Mouse (Mus musculus) left cerebral cortex, postnatal 10 days (tissue): ENCODE measurements around the gene Lrmda. TPM values are rescaled to one million over a fixed set of nuclear protein-coding genes. Genes with fewer than 3 reads are reported as not detected.
A peak's percentile ranks its signal among the peaks of the same experiment; 100 is the strongest.
"Not testable (repeated sequence)": the region's sequence is repeated elsewhere in the genome, so short reads cannot be mapped to it uniquely, and the experiment has no call there.

ENCODE experiments used
- DNase-seq, 2 experiments: peaks; one replicate each; pipeline ENCODE4 v3.0.0; 2021 to 2022; ENCODE audit warnings: low spot score in 2 of 2, mixed read lengths in 1 of 2; ENCODE audit errors: extremely low spot score in 1 of 2
- intact Hi-C: fragments of 180-260 bp; cut with DNase I; formaldehyde crosslinking; loops from one replicate; pipeline ENCODE4 v1.15.1; 2025
- total RNA-seq, 2 experiments: library from RNA; stranded (reverse); gene quantifications; 2 replicates each; pipeline ENCODE4 v1.2.3; 2021

The Lrmda gene
- total RNA-seq, 2 experiments from 2014 or later: 1.1 TPM; not detected in 1

- intact Hi-C loops: no loop called here
- DNase-seq: no peak
Observed at GRCm38 (mm10) chr14:22745263-22745881, 725.9 kb downstream of the Lrmda start.

GRCm38 (mm10) chr14:22745882-22746480 lies 726.5 kb downstream of the Lrmda start:
- DNase-seq: peak in 1 of 2 experiments; percentile 18
- intact Hi-C loops: no loop called here

DNA sequence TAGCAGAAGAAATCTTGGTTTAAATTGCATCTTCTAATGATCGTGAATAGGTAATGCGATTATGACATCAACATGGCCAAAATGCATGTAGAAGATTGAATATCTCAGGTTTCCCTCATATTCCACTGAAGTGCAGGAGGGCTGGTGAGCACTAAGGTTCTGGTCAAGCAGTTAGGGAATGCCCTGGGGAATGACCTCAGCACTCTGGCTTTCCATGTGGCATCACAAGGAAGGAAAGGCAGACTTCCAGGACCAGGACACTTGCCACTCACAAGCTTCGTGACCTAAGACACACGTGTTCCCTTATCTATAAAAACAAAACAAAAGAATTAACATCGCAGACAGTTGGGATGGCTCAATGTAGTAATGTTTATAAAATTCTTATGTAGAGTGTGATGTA lies 728.3 kb downstream of the Lrmda start:
- DNase-seq: no peak
- intact Hi-C loops: no loop called here

DNA sequence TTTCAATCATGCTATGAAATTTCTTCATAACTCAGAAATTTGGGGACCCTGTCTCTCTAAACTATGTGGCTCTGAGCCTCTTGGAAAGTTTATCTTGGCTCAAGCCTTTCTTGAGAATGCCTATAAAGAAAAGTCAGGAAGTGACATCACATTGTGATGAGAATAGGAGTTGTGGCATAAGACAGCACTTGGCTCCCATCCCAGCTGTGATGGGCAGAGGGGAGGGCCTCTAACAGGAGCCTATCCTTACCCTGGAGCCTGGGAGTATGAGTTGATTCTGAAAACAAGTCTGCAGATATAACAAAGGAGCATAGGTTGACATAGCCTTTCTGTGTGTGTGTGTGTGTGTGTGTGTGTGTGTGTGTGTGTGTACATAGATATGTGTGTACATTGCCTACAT lies 730.9 kb downstream of the Lrmda start:
- intact Hi-C loops: no loop called here

GRCm38 (mm10) chr14:22751290-22751689 lies 731.8 kb downstream of the Lrmda start:
- intact Hi-C loops: no loop called here
- DNase-seq: no peak

More for the DNA sequence above, 730.9 kb downstream of the Lrmda start:
- peak in 1 of 2 experiments; percentile 25 for DNase-seq

DNA sequence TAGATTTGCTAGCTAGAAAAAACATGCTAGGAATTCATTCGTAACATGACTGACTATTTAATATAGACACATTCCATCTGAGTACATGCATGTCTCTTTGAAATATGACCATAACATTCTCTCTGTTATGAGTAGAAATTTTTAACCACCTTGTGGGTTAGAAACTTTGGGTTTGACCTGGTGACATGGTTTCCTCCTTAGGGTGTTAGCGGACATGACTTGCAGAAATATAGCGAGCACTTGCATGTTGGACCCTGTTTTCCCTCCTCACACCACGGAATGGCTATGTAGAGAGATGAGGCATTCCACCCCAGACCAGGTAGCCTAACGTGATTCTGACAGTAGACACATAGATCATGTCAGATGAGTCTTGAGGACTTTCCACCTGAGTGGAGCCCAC lies 735.1 kb downstream of the Lrmda start:
- intact Hi-C loops: no loop called here
- DNase-seq: no peak

- intact Hi-C loops: no loop called here
- DNase-seq: no peak
Observed at GRCm38 (mm10) chr14:22757493-22757892, 738.0 kb downstream of the Lrmda start.

DNA sequence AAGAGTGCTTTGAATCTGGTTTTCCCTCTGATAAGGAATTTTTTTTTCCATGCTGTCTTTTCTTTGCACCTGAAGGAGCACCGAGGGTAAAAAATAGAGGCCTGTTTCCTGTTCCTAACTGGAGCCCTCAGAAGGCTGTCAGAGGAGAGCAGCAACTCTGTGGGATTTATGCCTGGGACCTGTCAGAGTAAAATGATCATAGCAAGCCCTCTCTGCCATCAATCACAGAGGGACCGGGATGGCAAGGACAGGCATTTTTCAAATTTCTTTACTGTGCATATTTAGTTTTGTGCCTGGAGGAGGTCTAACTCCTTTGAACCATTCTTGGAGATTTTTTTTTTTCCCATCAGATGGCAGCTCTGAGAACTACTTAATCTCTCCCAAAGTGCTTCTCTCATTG lies 739.7 kb downstream of the Lrmda start:
- no peak for DNase-seq
- intact Hi-C loops: no loop called here

DNA sequence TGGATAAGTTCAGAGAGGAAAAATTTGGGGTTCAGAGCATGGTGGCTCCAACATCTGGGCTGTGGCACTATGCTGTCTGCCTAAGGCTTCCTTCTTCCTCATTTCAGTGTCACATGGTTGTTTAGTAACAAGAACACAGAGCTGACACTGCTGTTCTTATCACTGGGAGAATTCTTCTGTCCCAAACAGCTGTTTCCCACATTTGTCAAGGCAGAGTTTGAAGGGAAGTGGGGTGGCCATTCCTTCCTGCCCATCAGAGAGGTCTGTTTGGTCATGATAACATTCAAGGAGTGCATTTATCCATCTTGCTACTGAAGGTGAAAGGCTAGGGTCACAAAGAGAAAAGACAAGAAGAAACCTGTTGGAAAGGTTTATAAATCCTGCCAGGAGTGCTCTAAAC lies 740.2 kb downstream of the Lrmda start:
- intact Hi-C loops: no loop called here
- DNase-seq: no peak

GRCm38 (mm10) chr14:22760241-22761039 lies 740.9 kb downstream of the Lrmda start:
- intact Hi-C loops: no loop called here
- no peak for DNase-seq

DNA sequence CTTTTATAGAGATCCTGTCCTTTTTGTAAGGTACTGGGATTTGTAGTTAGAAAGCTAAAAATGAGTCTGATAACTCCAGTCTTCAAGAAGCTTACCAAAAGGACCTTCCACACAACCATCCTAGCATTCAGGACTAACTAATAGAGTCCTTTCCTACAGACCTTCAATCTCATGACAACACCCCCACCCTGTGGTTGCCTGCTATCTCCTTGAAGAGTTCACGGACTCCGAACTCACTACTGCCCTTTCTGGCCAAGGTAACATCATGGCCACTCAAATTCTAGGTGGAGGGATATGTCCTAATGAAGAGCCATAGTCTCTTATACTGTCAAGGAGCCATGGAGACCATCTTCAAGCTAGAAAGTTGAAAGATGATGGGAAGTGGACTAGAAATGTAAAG lies 762.2 kb downstream of the Lrmda start:
- peak in 1 of 2 experiments; percentile 44 for DNase-seq
- intact Hi-C loops: loop anchor here (10.0 kb wide), 1 partner anchor 243 kb away; no protein-coding TSS in a partner anchor

DNA sequence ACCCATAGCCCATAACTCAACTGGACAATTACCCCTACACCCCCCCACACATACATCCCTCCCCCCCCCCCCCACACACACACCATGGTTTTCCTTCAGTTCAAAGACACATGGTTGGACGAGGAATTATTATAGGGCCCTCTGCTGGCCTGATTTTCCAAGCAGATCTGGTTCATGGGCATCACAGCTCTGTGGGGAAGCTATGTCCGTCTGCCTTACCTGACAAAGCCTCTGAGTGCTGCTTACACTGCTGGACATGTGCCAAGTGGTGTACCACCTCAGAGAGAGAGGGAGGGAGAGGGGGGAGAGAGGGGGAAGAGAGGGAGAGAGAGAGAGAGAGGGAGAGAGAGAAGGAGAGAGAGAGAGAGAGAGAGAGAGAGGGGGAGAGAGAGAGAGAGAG lies 762.9 kb downstream of the Lrmda start:
- intact Hi-C loops: loop anchor here (10.0 kb wide), 1 partner anchor 242 kb away; no protein-coding TSS in a partner anchor
- no peak for DNase-seq

DNA sequence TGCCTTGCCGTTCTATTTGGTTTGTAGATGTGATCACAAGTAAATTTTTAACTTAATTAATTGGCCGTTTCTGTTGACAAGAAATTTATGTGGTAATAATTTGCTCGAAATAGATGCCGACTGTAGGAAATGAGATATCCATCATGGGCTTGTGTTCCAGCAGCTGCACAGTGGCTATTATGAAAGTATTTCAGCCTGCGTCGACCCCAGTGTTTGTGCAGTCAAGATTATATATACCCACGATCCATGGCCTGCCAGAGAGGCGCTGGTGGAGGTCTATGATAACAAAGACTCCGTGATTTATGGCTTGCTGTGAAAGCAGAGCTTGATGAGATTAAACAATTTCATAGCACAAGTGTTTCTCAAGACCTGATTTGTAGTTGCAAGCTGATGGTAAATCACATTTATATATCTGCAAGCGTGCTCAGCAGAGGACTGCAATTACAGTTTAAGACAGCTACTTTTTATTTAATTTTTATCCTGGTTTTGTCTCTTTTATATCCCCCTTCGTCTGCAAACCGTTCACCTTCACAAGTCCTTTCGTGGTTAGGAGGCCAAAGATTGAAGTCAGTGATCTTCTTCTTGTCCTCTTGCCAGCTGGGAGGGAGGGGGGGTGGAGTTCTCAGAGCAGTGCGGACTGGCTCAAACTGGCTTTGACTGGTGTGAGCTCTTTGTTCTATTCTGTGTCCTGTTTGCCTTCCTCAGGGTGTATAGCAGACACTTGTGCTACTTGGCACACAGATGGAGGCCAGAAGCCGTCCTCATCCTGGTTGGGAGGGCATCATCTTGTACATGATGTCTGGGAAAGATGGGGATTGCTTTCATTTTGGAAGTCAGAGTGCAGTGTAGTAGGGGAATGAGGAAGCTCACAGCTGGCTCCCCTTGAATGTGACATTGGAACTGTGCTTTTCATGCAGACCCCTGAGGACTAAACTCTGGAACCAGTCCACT lies 764.0 kb downstream of the Lrmda start:
- intact Hi-C loops: loop anchor here (10.0 kb wide), 1 partner anchor 241 kb away; no protein-coding TSS in a partner anchor
- no peak for DNase-seq

GRCm38 (mm10) chr14:22800020-22800419 lies 780.5 kb downstream of the Lrmda start:
- intact Hi-C loops: loop anchor here (10.0 kb wide), 2 partner anchors 225 to 815 kb away; partner anchors contain the start of gene Zfp503
- DNase-seq: no peak

- intact Hi-C loops: loop anchor here (10.0 kb wide), 2 partner anchors 226 to 816 kb away; partner anchors contain the start of gene Zfp503
Observed at GRCm38 (mm10) chr14:22800871-22801636, 781.5 kb downstream of the Lrmda start.

GRCm38 (mm10) chr14:22801714-22802113 lies 782.2 kb downstream of the Lrmda start:
- intact Hi-C loops: loop anchor here (10.0 kb wide), 2 partner anchors 227 to 817 kb away; partner anchors contain the start of gene Zfp503
- DNase-seq: not testable (repeated sequence)

More at GRCm38 (mm10) chr14:22800871-22801636, 781.5 kb downstream of the Lrmda start:
- no peak for DNase-seq

DNA sequence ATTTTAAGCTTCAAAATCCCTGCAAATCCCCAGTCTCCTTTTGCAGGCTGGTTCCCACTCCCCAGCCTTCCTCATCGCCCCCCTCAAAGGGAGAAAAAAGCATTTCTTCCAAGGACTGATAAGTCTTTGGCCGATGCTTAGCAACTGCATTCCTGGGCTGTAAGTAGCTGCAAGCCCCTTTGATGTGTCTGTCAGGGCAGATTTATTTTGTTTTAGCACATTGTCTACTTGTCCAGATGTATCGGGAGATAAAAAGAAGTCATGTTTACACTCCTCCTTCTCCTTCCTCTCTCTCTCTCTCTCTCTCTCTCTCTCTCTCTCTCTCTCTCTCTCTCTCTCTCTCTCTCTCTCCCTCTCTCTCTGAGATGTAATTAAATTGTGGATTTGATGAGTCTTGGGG lies 787.8 kb downstream of the Lrmda start:
- intact Hi-C loops: loop anchor here (10.0 kb wide), 2 partner anchors 233 to 823 kb away; partner anchors contain the start of gene Zfp503
- DNase-seq: no peak
